Mouse (Mus musculus): ENCODE measurements around the gene Gm10217. TPM values are rescaled to one million over a fixed set of nuclear protein-coding genes. Genes with fewer than 3 reads are reported as not detected.

The Gm10217 gene
- not detected in 2 replicates for polyA plus RNA-seq (2011; ENCODE audit: insufficient read length, low read depth, missing spikeins)

DNA sequence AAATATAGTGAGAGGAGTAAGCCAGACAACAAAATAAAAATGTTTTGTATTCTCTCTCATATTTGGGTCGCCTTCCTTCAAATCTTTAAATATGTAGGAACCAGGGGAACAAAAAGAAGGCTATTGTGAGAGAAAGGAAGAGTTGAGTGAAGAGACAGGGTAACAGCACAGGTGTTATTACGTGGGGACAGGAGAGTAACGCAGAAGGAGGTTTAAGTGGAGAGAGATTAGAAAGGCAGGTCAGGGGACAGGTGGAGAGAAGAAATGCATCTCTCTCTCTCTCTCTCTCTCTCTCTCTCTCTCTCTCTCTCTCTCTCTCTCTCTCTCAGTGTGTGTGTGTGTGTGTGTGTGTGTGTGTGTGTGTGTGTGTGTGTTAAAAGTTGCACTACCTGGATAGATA lies at the start of gene Gm10217:
Gm10217 (plus strand) TSS at position 301 of the 400 bp plus-strand sequence.
- Histone ChIP-seq H3K27ac (ENCODE audit: insufficient read depth, low read length) (no peak within 1 kb of the TSS), H3K4me1 (ENCODE audit: control insufficient read depth, insufficient read depth, low read length) (no peaks in the 10 kb centered on the region), H3K4me3 (ENCODE audit: insufficient read depth, low read length) (no peak within 1 kb of the TSS)
- TF ChIP-seq CTCF (IDR thresholded peaks at IDR 0.05; ENCODE audit: borderline replicate concordance, insufficient read depth, low read length) (no peak), POLR2A (IDR thresholded peaks at IDR 0.05; ENCODE audit: low read depth, low read length) (no peak)

DNA sequence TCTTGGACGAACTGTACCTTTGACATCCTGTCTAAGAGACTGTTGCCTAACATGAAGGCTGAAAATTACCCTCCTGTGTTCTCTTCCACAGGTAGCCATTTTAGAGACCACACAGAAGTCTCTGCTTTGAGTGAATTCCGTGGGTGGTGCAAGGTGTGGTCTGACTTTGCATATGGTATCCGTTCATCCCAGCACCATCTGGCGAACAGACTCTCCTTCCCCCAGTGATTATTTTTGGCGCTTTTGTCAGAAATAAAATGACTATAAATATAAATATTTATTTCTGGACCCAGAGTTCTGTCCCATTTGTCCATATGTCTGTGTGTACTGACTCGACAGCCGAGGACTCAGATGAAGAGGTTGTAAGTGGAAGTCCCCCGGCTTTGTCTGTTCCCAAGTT lies 39.3 kb upstream of the Gm10217 start:
- no peaks in the 10 kb centered on the region for H3K4me1 ChIP-seq (ENCODE audit: control insufficient read depth, insufficient read depth, low read length)
- no peak overlapping the region for H3K4me3 ChIP-seq (ENCODE audit: insufficient read depth, low read length)
- TF ChIP-seq POLR2A (IDR thresholded peaks at IDR 0.05; ENCODE audit: low read depth, low read length) (no peak), CTCF (IDR thresholded peaks at IDR 0.05; ENCODE audit: borderline replicate concordance, insufficient read depth, low read length) (no peak)
- H3K27ac ChIP-seq (ENCODE audit: insufficient read depth, low read length): no peak overlapping the region

DNA sequence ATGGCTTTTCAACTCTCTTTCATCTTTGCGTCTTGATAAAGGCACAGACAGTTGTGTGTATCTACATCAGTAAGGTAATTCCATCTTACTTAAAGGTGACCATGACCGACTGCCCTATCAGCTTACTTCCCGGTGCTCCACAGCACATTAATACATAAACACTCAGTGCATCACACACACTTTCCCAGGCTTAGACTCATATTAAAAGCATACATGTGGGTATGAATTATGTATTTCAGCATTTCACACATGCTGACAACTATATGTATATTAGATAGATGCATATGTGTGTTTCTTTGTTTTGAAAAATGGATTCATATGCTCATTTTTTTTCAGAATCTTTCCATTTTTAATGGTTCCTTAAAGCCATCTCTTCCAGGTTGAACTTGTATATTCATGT lies 23.8 kb upstream of the Gm10217 start:
- H3K27ac ChIP-seq (ENCODE audit: insufficient read depth, low read length): no peak overlapping the region
- no peaks in the 10 kb centered on the region for H3K4me1 ChIP-seq (ENCODE audit: control insufficient read depth, insufficient read depth, low read length)
- no peak for TF ChIP-seq CTCF (IDR thresholded peaks at IDR 0.05; ENCODE audit: borderline replicate concordance, insufficient read depth, low read length)
- no peak for TF ChIP-seq POLR2A (IDR thresholded peaks at IDR 0.05; ENCODE audit: low read depth, low read length)
- no peak overlapping the region for H3K4me3 ChIP-seq (ENCODE audit: insufficient read depth, low read length)

DNA sequence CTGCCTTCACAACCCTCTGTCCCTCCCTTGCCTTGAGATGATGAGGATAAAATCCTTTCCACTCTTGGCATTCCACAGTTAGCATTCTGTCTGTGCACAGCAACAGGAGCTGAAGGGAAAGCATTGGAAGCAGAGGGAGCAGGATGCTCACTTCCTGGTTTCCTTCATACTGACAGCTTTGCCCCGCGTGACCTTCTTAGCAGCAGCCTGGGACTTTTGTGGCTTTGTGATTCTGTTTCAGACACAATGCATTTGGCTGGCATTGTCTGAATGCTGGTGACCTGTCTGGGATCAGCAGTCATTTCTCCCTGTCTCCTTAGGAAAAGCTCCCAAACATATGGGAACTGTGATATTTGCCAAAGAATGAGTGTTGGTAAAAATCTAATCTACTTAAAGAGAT lies 4.8 kb upstream of the Gm10217 start:
- no peak for TF ChIP-seq POLR2A (IDR thresholded peaks at IDR 0.05; ENCODE audit: low read depth, low read length)
- TF ChIP-seq CTCF (IDR thresholded peaks at IDR 0.05; ENCODE audit: borderline replicate concordance, insufficient read depth, low read length): no peak
- Histone ChIP-seq H3K4me1 (ENCODE audit: control insufficient read depth, insufficient read depth, low read length) (no peaks in the 10 kb centered on the region), H3K27ac (ENCODE audit: insufficient read depth, low read length) (no peak overlapping the region)

DNA sequence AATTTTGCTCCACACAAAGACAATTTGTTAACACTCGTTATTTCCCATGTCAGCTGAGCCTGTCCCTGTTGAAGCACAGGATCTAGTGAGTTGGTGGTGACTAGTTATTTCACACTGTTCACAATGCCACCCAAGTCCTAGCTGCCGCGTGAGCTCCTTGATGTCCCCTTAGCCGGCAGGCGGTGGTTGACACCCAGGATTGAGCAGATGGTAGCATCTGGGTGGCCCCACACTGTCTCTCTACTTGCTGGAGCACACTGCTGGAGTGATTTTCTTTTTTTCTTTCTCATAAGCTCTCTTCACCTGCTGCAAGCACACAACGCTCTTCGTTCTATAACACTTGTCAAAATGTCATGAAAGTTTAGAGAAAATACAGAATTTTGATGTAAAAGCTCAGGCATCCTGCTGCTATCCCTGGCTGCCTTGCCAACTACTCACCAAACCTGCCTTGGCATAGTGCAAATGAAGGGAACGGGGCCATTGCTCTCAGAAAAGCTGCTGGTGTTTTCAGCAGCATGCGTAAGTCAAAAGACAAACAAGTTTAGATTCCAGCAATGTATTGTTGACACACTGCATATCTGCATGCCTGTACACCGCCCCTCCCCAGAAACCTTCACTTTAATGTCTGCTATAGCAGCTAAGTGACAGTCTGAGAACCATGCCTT lies 3.4 kb upstream of the Gm10217 start:
- H3K27ac ChIP-seq (ENCODE audit: insufficient read depth, low read length): no peak overlapping the region
- H3K4me3 ChIP-seq (ENCODE audit: insufficient read depth, low read length): no peak overlapping the region
- no peaks in the 10 kb centered on the region for H3K4me1 ChIP-seq (ENCODE audit: control insufficient read depth, insufficient read depth, low read length)
- no peak for TF ChIP-seq POLR2A (IDR thresholded peaks at IDR 0.05; ENCODE audit: low read depth, low read length)
- TF ChIP-seq CTCF (IDR thresholded peaks at IDR 0.05; ENCODE audit: borderline replicate concordance, insufficient read depth, low read length): no peak

More for the DNA sequence above, 4.8 kb upstream of the Gm10217 start:
- no peak overlapping the region for H3K4me3 ChIP-seq (ENCODE audit: insufficient read depth, low read length)

DNA sequence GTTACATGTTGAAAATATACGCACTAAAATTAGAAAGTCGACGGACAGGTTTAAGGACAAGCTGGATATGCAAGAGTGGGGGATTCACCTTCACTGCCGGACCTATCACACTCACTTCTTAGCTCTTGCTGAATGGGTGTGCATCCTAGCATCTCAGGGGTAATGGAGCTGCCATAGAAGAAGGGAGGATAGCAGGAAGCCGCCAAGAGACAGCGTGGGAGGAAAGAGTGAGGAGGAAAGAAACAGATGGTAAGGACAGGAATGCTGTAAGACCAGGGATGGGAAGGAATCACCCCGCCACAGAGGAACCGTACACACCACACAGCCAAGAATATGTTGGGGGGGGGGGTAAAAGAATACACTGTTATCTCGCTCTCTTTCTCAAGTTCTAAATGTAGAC lies 1.1 kb downstream of the Gm10217 start:
- Histone ChIP-seq H3K4me1 (ENCODE audit: control insufficient read depth, insufficient read depth, low read length) (no peaks in the 10 kb centered on the region), H3K4me3 (ENCODE audit: insufficient read depth, low read length) (no peak overlapping the region), H3K27ac (ENCODE audit: insufficient read depth, low read length) (no peak overlapping the region)
- no peak for TF ChIP-seq CTCF (IDR thresholded peaks at IDR 0.05; ENCODE audit: borderline replicate concordance, insufficient read depth, low read length)
- no peak for TF ChIP-seq POLR2A (IDR thresholded peaks at IDR 0.05; ENCODE audit: low read depth, low read length)

DNA sequence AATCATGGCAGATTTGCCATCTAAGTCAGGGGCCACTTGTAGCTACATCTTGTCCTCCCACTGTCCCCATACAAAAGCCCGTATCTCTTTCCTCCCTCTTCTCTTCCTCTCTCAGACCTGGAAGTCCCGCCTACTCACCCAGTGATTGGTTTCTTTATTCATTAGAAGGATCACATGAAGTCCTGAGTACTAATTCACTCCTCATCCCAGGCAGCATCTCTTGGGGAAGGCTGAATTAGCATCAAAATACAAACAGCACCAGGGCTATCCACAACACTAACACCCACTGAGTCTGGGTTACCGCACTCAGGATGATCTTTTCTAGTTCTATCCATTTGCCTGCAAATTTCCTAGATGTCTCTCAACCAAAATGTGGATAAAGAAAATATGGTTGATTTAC lies 4.0 kb downstream of the Gm10217 start:
- Histone ChIP-seq H3K27ac (ENCODE audit: insufficient read depth, low read length) (no peak overlapping the region), H3K4me3 (ENCODE audit: insufficient read depth, low read length) (no peak overlapping the region), H3K4me1 (ENCODE audit: control insufficient read depth, insufficient read depth, low read length) (no peaks in the 10 kb centered on the region)
- TF ChIP-seq CTCF (IDR thresholded peaks at IDR 0.05; ENCODE audit: borderline replicate concordance, insufficient read depth, low read length) (no peak), POLR2A (IDR thresholded peaks at IDR 0.05; ENCODE audit: low read depth, low read length) (no peak)

DNA sequence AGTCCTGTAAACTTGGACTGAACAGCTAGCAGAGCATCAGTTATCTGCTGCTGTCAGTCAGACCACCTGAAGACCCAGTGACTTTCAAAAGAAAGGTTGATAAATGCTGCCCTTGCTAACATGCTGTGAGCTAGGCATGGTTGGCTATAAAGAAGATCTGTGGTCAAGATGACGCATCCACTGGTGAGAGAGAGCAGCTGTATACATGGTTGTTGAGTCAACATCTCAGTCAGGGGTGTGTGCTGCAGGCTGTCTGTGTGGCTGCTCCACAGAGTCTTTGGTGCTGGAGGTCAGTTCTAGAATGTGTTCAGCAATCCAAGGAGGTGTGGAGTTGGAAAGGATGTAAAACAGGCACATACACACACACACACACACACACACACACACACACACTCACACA lies 12.2 kb downstream of the Gm10217 start:
- H3K4me1 ChIP-seq (ENCODE audit: control insufficient read depth, insufficient read depth, low read length): no peaks in the 10 kb centered on the region
- no peak for TF ChIP-seq POLR2A (IDR thresholded peaks at IDR 0.05; ENCODE audit: low read depth, low read length)
- no peak for TF ChIP-seq CTCF (IDR thresholded peaks at IDR 0.05; ENCODE audit: borderline replicate concordance, insufficient read depth, low read length)
- H3K4me3 ChIP-seq (ENCODE audit: insufficient read depth, low read length): no peak overlapping the region
- H3K27ac ChIP-seq (ENCODE audit: insufficient read depth, low read length): no peak overlapping the region

DNA sequence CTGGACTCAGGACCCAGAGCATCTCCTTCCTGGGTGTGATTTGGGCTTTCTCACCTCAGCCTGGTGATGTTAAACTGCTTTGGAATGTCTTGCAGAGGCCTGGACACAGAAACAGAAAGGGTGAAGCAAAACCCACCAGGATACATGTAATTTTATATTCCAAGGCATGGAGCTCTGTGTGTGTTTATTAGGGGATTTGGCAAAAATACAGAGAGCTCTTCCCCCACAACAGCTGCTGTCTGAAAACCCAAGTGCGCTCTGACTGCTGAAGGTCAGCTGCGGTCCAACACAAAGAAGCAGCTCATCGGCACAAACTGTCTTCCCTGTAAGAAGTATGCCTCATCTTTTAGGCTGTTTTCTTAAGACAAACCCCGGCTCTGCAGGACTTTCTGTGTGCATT lies 15.9 kb downstream of the Gm10217 start:
- no peak for TF ChIP-seq POLR2A (IDR thresholded peaks at IDR 0.05; ENCODE audit: low read depth, low read length)
- TF ChIP-seq CTCF (IDR thresholded peaks at IDR 0.05; ENCODE audit: borderline replicate concordance, insufficient read depth, low read length): no peak
- H3K27ac ChIP-seq (ENCODE audit: insufficient read depth, low read length): no peak overlapping the region
- no peaks in the 10 kb centered on the region for H3K4me1 ChIP-seq (ENCODE audit: control insufficient read depth, insufficient read depth, low read length)
- no peak overlapping the region for H3K4me3 ChIP-seq (ENCODE audit: insufficient read depth, low read length)

DNA sequence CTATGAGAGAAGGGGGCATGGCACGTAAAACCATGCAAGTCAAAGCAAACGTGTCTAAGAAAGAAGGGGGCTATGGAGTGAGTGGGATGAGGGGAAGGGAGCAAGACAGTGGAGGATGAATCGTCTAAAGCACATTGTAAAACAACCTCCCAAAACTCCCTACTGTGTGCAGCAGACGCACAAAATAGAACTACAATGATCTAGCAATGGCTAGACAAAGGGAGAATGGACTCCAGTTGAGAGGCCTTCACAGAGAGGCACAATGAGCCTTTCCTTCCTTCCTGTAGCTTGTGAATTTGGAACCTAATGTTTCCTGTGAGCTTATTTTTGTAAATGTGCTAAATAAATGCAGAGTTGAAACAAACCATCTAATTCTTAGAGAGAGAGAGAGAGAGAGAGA lies 22.7 kb downstream of the Gm10217 start:
- H3K27ac ChIP-seq (ENCODE audit: insufficient read depth, low read length): no peak overlapping the region
- no peaks in the 10 kb centered on the region for H3K4me1 ChIP-seq (ENCODE audit: control insufficient read depth, insufficient read depth, low read length)
- no peak overlapping the region for H3K4me3 ChIP-seq (ENCODE audit: insufficient read depth, low read length)
- TF ChIP-seq CTCF (IDR thresholded peaks at IDR 0.05; ENCODE audit: borderline replicate concordance, insufficient read depth, low read length) (no peak), POLR2A (IDR thresholded peaks at IDR 0.05; ENCODE audit: low read depth, low read length) (no peak)

All from embryonic fibroblast, embryonic 13.5 days (primary cell).